Mouse (Mus musculus): ENCODE data around the gene Gm14862.
"Not testable (repeated sequence)": the region's sequence is repeated elsewhere in the genome, so short reads cannot be mapped to it uniquely, and the experiment has no call there.

The Gm14862 gene

GRCm38 (mm10) chrX:9256766-9257165 lies at the start of gene Gm14862:
Gene Gm14862, minus strand, starts transcription at chrX:9256899.
- DNase-seq (ENCODE audit: low read depth, low spot score) = no peak

DNA sequence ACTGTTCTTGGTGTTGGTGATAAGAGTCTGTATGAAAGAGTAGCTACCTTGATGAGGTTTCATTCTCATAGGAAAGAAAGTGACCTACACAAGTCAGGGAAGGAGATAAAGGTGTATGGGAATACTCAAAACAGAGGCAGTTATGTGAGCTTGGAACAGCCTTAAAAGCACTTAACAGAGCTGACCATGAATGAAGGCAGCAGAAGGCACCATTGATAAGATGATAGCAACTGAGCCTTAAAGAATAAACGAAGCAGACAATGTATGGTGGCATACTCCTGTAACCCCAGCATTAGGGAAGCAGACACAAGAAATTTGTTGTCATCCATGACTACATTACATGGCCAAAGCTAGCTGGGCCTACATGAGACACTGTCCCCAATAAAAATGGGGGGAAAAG lies 46.8 kb upstream of the Gm14862 start:
- DNase-seq (ENCODE audit: low read depth, low spot score) = no peak

- DNase-seq (ENCODE audit: low read depth, low spot score) = no peak
Measured at GRCm38 (mm10) chrX:9302791-9303190, 46.1 kb upstream of the Gm14862 start.

- DNase-seq (ENCODE audit: low read depth, low spot score) = no peak
Measured at GRCm38 (mm10) chrX:9298413-9298864, 41.7 kb upstream of the Gm14862 start.

- not testable (repeated sequence) for DNase-seq (ENCODE audit: low read depth, low spot score)
Measured at GRCm38 (mm10) chrX:9293140-9293829, 36.6 kb upstream of the Gm14862 start.

DNA sequence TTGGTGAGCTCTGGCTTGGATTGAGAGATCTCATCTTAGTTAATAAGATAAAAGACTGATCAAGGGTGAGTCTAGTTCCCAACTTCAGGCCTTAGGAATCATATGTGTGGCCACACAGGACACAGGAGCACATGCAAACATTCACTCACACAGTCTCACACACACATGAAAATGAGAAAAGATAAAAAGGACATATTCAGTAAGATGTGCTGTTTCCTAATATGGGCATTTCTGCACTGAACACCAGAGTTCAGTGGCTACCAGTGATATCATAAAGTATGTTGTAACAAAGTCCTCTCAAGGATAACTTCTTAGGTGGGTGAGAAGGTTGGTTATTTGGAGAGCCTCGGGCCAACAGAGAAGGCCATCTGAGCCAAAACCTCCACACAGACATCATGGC lies 26.8 kb upstream of the Gm14862 start, which contains the start of gene H2al1m:
Gene H2al1m (plus strand): TSS at position 301 of the 400 bp plus-strand sequence.
- not testable (repeated sequence) for DNase-seq (ENCODE audit: low read depth, low spot score)

DNA sequence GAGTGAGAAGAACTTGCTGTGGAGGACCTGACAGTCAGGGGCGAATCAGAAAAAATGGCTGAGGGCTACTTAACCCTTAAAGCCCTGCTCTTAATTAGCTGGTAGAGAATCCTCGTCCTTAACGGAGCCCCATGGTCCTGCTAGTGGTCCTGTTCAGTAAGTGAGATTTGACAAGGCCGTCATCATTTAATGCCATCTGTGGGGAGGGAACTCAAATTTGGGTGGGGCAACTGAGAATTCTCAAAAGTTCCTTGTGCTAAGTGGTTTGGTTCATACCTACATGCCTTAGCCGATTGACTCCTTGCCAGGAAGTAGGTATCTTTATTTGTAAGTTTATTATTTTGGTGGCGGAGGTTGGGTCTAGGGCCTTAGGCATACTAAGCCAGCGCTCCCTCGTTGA lies 17.6 kb upstream of the Gm14862 start:
- no peak for DNase-seq (ENCODE audit: low read depth, low spot score)

DNA sequence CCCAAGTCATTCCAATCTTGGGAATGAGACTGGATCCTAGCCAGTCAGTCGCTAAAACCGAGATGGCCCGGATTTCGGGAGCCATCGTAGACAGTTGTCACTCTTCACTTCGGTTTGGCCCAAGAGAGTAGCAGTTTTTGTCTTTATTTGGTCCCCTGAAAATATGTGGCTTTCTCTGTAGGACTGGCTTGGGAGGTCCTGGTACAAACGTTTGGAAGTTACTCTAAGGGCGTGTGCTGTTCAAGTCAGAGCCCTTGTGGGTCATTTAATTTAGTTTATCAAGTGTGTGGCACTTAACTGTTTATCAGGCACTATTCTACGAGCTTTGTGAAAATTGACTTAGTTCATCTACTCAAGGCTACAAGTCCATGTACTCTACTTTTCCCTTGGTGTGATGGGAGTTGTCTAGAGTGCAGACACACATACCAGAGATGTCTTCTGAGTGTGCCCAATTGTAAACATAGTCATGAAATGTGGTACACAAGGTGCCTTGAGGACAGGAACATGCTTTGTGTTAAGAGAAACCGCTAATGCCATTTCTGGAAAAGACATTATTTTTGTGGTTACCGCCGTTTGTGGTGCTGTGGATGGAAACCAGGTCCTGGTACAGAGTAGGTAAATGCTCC lies 16.8 kb upstream of the Gm14862 start:
- DNase-seq (ENCODE audit: low read depth, low spot score) = no peak

DNA sequence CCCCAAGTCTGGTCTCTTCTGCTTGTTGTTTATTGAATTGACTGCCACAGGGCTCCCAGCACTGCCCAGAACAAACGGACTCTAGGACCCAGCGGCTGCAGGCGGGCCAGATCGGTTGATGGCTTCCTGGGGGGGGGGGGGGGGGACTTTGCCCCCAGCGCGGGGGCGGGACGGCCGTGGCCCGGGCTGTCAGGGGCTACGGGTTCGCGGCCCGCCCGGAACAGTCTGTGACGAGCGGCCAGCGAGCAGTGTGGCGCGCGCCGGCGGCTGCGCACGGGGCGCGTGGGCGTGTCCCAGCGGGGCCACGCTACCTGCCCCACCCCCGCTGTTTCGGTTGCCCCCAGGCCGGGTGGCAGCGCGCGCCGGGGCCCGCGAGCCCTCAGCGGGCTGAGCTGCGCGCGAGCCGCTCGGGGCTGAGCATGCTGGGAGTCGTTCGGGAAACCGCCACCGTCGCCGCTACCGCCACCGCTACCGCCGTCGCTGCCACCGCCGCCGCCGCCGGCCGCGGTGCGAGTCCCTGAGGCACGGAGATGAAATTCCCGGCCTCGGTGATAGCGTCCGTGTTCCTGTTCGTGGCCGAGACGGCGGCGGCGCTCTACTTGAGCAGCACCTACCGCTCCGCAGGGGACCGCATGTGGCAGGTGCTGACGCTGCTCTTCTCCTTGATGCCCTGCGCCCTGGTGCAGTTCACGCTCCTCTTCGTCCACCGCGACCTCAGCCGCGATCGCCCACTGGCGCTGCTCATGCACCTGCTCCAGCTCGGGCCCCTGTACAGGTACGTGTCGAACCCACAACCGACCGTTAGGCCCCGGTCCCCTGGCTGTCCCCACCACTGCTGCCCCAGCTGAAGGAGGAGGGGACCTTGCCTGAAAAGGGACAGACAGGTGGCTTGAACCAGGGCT lies 16.0 kb upstream of the Gm14862 start, which contains the start of gene Xk:
Gene Xk (plus strand): TSS at position 297 of the 902 bp plus-strand sequence.
- no peak for DNase-seq (ENCODE audit: low read depth, low spot score)

DNA sequence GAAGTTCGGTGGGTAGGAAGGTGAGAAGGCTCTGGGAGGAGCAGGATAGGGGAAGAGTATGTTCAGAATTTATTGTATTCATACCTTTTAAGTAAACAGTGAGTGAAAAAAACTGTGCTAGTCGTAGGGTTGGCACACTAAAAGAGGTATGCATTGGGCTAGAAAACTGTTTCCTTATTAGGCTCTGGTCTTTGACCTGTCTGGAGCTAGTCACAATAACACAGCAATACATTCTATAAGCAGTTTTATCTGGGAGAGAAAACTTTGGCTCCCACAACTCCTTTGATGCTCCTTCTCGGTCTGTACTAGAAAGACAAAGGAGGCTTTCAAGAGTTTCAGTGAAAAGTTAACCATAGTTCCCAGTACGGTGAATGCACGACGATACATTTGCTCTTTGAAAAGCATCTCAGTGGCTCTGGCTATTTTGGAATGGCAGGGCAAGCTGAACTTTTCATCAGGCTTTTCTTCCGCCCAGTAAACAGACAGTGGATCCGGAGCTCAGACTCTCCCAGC lies 15.3 kb upstream of the Gm14862 start:
- no peak for DNase-seq (ENCODE audit: low read depth, low spot score)

DNA sequence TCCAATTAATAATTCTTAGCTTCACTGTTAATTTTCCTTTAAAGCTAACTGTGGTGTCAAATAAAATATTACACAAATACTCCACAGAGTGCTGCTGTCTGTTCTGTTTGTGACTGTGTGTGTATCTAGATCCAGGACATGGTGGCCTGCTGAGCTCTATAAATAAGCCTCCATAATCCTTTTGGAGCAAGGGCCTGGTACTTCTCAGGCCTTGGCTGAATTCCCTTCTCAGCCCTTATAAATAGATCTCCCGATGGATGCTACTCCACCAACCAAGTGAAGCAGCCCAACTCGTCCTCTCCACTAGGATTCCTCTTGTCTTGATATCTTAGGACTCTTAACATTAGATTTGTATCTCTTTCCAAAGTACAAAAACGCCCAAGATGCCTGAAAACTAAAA lies 14.4 kb upstream of the Gm14862 start:
- DNase-seq (ENCODE audit: low read depth, low spot score) = no peak

- no peak for DNase-seq (ENCODE audit: low read depth, low spot score)
Measured at GRCm38 (mm10) chrX:9259267-9259666, 2.6 kb upstream of the Gm14862 start.

DNA sequence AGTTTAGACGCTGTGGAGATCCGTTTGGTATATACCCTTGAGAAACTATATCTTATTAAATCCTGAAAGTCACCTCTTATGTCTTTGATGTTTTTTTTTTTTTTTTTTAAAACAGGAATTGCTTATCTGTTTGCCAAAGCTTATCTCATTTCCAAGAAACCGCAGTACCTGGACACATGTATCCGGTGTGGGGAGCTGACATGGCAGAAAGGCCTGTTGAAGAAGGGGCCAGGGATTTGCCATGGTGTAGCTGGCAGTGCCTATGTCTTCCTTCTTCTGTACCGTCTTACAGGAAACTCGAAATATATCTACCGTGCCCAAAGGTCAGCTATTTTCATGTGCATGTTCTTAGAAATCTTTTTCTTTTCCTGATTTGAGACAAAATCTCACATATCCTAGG lies 1.1 kb upstream of the Gm14862 start:
- no peak for DNase-seq (ENCODE audit: low read depth, low spot score)

DNA sequence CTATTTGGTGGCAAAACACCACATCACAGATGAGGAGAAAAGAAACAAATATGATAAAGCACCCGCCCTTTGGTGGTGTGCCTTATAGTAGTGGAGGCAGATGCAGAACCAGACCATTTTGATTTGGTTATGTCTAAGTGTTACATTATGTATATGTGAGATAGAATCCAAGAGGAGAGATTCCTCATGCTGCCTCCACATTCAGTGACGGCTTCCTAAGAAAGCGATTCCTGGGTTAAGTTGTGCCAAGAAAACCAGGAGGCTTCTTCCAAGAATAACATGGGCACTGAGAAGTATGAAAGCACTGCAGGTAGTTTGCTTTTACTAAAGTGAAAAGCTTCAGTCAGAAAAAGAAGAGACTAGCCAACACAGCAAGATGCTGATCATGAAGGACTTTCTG lies 1.8 kb downstream of the Gm14862 start:
- DNase-seq (ENCODE audit: low read depth, low spot score) = no peak

DNA sequence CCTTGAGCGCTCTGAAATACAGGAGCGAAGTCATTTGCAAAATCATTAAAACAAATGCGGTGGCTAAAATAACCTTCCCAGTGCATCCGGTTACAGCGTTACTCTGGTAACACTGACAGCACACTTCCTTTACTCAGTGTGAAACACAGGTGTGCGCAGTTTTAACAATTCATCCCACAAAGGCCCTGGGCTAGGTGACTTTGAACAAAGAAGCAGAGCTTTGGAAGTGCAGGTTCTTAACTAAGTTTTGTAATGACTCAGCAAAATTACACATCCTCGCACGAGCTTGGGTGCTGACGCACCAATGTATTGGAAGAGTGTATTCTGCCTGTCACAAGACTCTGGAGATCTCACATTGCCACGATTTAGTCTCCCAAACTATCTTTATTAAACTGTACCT lies 2.7 kb downstream of the Gm14862 start:
- DNase-seq (ENCODE audit: low read depth, low spot score) = no peak

GRCm38 (mm10) chrX:9248911-9249310 lies 7.8 kb downstream of the Gm14862 start:
- DNase-seq (ENCODE audit: low read depth, low spot score) = no peak

DNA sequence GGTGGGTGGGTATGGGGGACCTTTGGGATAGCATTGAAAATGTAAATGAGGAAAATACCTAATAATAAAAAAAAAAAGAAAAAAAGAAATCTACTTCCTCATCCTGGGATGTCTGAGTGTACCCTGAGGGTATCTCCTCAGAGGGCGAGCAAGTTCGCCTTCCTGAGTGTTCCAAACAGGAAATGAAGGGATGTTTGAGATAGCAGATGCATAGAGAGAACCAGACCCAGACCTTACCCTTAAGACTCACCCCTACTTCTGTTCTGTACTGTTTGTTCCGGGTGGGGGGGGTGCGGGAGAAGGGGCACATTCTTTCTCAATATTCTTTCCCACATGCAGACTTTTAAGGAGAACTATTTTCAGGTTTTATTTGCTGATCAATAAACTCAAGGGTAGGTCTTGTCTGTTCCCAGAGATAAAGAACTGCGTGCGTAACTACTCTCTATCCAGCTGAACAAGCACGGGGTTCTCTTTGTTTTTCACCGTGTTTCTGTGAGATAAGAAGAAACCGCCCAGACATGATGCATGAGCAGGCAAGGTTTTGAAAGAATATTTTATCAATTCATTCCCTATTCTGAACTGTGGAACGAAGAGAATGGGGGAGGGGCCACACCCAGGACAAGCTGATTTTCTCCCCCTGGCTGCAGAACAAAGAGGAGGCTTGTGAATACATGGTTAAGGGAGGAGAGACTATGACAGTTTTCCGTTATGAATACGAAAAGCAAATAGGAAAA lies 11.9 kb downstream of the Gm14862 start:
- DNase-seq (ENCODE audit: low read depth, low spot score) = no peak

GRCm38 (mm10) chrX:9243381-9243864 lies 13.3 kb downstream of the Gm14862 start:
- no peak for DNase-seq (ENCODE audit: low read depth, low spot score)

DNA sequence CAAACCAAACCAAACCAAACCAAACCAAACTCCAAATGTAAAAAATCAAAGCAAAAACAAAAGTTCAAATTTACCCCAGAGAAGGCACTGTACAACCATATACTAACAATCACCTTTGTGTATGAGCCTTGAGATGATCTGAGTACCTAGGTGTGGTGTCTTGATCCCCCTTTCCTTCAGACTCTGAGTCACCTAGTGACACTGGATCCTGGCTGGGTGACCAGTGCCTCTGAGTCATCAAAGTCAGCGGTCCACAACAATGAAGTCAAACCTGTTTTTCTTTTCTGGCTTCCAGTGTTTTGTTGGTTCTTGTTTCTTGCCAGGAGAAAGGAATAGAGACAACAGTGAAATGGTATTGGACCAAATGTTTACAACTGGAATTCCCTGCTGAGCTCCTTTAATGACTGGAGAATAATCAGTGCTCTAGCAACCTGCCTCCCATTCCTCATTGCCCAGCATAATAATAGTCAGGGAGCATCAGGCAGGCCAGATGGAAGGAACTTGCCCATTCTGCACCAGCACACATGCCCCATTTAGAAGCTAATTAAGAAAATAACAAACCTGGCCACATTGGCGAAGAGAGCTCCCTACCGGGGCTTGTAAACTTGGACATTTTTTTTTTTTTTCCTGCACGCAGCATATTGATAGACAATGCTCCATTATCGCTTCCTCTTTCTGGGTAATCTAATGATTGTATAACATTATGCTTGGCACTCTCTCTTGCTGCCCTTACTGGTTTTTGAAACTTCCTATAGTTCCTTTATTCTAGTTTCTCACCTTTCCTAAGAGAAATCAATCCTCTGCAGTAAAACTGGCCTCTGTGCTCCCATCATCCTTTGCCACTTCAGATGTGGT lies 15.7 kb downstream of the Gm14862 start:
- no peak for DNase-seq (ENCODE audit: low read depth, low spot score)

DNA sequence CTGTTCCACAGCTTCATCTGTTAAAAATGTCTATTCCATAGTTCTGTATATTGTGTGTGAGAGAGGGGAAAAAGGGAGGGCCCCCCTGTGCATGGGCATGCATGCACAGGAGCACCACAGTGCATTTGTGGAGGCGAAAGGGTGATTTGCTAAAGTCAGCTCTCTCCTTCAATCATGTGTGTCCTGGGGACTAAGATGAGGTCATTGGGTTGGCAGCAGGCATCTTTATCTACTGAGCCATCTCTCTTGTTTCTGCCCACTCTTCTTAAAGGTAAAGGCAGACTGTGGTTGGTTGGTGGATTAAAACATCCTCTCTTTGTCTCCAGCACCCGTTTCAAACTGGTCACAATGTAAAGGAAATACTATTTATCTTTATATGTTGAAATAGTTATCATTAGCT lies 29.6 kb downstream of the Gm14862 start:
- no peak for DNase-seq (ENCODE audit: low read depth, low spot score)

Data from retina, postnatal 7 days (tissue).